Mouse (Mus musculus) olfactory bulb, adult 2 months (tissue): Measurements from ENCODE around the gene Scyl2.

Experiments
- CTCF ChIP-seq: fragments of 200-500 bp; IDR thresholded peaks from 2 replicates; pipeline ENCODE4 v1.5.1; 2012; ENCODE audit warnings: low read depth, mild to moderate bottlenecking, low read length, moderate library complexity; ENCODE audit not compliant: insufficient read depth
- POLR2A ChIP-seq: fragments of 200-500 bp; IDR thresholded peaks from 2 replicates; pipeline ENCODE4 v1.6.1; 2012; ENCODE audit warnings: mild to moderate bottlenecking, low read depth, low read length, moderate library complexity; ENCODE audit not compliant: insufficient read depth

- no peak for TF ChIP-seq POLR2A
- no peak for TF ChIP-seq CTCF
Observed at GRCm38 (mm10) chr10:89703042-89703441, 17.0 kb upstream of the Scyl2 start.
